Mouse (Mus musculus): ENCODE measurements at regions not wholly inside any gene's neighbourhood (a gene's known extent, or its start where the extent isn't known, plus 50 kb on each side); places are given as distances from the start of the nearest gene placed in this dataset.
A peak's percentile ranks its signal among the peaks of the same experiment; 100 is the strongest.

DNA sequence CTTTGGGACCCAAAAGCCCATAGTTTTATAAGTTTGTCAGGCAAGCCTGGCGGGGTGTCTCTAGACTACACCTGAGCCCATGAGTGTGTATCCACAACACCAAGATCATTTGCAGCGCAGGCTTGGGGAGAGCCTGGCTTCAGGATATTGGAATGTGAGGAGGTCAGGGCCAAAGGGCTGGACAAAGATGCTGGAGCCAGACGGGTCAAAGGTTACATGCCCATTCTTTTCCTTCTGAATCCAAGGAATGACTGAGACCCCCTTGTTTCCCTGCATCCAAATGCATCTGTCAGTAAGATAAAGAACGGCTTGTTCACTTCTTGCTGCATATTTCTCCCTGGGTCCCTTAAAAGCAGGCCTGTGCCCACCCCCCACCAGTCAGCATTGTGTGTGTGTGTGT lies 160.9 kb upstream of the Lmo4 start:
- H3K36me3 ChIP-seq (ENCODE audit: control insufficient read depth, insufficient read depth, low read length): no peaks in the 10 kb centered on the region
- no peak overlapping the region for H3K9ac ChIP-seq (replicated peaks; ENCODE audit: low read length)
- no peak overlapping the region for H3K4me3 ChIP-seq (replicated peaks; ENCODE audit: low read depth, low read length)
- DNase-seq (no peak), ATAC-seq (ENCODE audit: low FRiP score, low TSS enrichment) (no peak)
- H3K27me3 ChIP-seq (ENCODE audit: control insufficient read depth, insufficient read depth, low read length): no peaks in the 10 kb centered on the region; the same call in 1 of the 2 replicates
- H3K27ac ChIP-seq (replicated peaks; ENCODE audit: low read depth, low read length): no peak overlapping the region
- 55% methylated on average over 4 of the region's 4 CpGs for whole genome bisulfite sequencing
- H3K4me2 ChIP-seq (ENCODE audit: low read length): no peak overlapping the region
- no peaks in the 10 kb centered on the region for H3K9me3 ChIP-seq (ENCODE audit: control insufficient read depth, low read length)
- H3K4me1 ChIP-seq (ENCODE audit: control insufficient read depth, insufficient read depth, low read length): peaks cover 5% of the 10 kb centered on the region; the same call in 1 of the 2 replicates

DNA sequence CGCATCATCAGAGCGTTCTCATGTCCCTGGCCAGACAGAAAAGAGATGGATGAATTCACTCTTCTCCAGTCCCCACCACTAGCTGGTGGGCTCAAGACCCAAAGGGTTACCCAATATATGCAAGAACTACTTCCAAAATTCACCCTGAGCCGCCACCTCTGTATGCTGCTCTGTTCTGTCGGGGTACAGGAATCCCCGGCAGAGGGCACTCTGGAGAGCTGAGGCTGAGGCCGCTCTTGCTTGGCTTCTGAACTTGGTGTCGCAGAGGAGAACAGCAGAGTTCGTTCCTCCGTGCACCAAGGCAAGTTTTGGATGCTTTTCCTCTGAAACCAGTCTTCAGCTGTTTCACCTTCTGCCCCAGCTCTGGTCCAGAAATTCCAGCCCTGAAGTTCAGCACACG lies 157.5 kb upstream of the Lmo4 start:
- Histone ChIP-seq H3K9ac (replicated peaks; ENCODE audit: low read length) (no peak overlapping the region), H3K36me3 (ENCODE audit: control insufficient read depth, insufficient read depth, low read length) (no peaks in the 10 kb centered on the region), H3K4me1 (ENCODE audit: control insufficient read depth, insufficient read depth, low read length) (peaks cover under 1% of the 10 kb centered on the region; the same call in 1 of the 2 replicates), H3K9me3 (ENCODE audit: control insufficient read depth, low read length) (no peaks in the 10 kb centered on the region; the same call in 1 of the 2 replicates), H3K27ac (replicated peaks; ENCODE audit: low read depth, low read length) (no peak overlapping the region), H3K27me3 (ENCODE audit: control insufficient read depth, insufficient read depth, low read length) (no peaks in the 10 kb centered on the region; the same call in 1 of the 2 replicates), H3K4me3 (replicated peaks; ENCODE audit: low read depth, low read length) (no peak overlapping the region), H3K4me2 (ENCODE audit: low read length) (no peak overlapping the region)
- 60% methylated on average over 10 of the region's 10 CpGs for WGBS
- ATAC-seq (ENCODE audit: low FRiP score, low TSS enrichment): no peak
- DNase-seq: no peak

DNA sequence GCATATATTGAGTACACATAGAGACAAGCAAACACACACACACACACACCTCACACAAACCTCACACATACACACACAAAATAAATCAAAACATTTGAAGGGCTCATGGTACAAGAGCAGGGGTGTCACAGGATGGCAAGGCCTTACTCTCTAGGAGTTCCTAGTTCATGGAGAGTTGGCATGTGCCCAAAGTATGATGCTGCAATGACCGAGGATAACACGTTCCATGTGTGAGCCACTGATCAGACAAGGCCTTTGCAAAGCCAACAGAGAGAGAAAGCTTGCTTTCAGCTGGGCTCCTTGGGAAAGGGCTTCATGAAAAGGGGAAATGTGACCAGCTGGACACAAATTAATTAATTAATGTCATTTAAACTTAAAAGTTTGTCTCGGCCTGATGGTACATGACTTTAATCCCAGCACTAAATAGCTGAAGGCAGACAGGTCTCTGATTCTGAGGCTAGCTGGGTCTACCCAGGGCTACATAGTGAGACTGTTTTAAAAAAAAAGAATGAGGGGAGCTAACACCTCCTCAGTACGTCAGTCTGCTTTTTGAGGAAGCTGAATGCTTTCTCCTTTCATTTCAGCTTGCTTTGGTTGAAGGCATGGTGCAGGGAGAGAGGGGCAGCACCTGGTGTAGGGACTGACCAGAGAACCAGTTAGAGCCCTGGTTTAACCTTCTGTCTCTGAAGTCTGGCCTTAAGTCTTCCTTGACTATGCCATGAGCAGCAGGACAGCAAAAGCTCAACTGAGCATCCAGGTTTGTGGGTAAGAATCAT lies 156.4 kb upstream of the Lmo4 start:
- Histone ChIP-seq H3K36me3 (ENCODE audit: control insufficient read depth, insufficient read depth, low read length) (no peaks in the 10 kb centered on the region), H3K9ac (replicated peaks; ENCODE audit: low read length) (no peak overlapping the region), H3K27me3 (ENCODE audit: control insufficient read depth, insufficient read depth, low read length) (no peaks in the 10 kb centered on the region; the same call in 1 of the 2 replicates), H3K9me3 (ENCODE audit: control insufficient read depth, low read length) (no peaks in the 10 kb centered on the region; the same call in 1 of the 2 replicates), H3K4me2 (ENCODE audit: low read length) (no peak overlapping the region), H3K27ac (replicated peaks; ENCODE audit: low read depth, low read length) (no peak overlapping the region), H3K4me3 (replicated peaks; ENCODE audit: low read depth, low read length) (no peak overlapping the region), H3K4me1 (ENCODE audit: control insufficient read depth, insufficient read depth, low read length) (peaks cover 3% of the 10 kb centered on the region; the same call in 1 of the 2 replicates)
- 88% methylated on average over 4 of the region's 4 CpGs for WGBS
- no peak for ATAC-seq (ENCODE audit: low FRiP score, low TSS enrichment)
- DNase-seq: no peak

DNA sequence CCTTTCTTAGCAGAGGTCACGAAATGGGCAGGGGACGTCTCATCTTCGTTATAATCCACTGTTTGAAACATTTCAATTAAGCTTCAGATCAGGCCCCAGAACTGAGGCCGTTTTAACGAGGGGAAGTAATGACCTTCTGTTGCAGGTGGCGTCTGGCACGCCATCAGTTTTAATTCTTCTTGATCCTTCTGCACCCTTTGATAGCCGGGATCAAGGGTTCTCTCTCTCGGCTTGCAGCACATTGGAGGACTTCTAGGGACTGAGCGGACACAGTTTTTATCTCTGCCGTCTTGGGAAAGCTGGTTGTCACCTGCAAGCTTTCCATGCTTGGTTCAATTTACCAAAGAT lies 151.9 kb upstream of the Lmo4 start:
- no peak; the same call in 1 of the 2 replicates for ATAC-seq (ENCODE audit: low FRiP score, low TSS enrichment)
- peaks cover 4% of the 10 kb centered on the region; the same call in 1 of the 2 replicates for H3K4me1 ChIP-seq (ENCODE audit: control insufficient read depth, insufficient read depth, low read length)
- H3K27me3 ChIP-seq (ENCODE audit: control insufficient read depth, insufficient read depth, low read length): no peaks in the 10 kb centered on the region
- no peak overlapping the region for H3K4me3 ChIP-seq (replicated peaks; ENCODE audit: low read depth, low read length)
- no peaks in the 10 kb centered on the region; the same call in 1 of the 2 replicates for H3K9me3 ChIP-seq (ENCODE audit: control insufficient read depth, low read length)
- no peak overlapping the region for H3K9ac ChIP-seq (replicated peaks; ENCODE audit: low read length)
- H3K36me3 ChIP-seq (ENCODE audit: control insufficient read depth, insufficient read depth, low read length): no peaks in the 10 kb centered on the region
- H3K4me2 ChIP-seq (ENCODE audit: low read length): no peak overlapping the region
- DNase-seq: peak; percentile 30
- WGBS: 43% methylated on average over 11 of the region's 11 CpGs
- no peak overlapping the region for H3K27ac ChIP-seq (replicated peaks; ENCODE audit: low read depth, low read length)

DNA sequence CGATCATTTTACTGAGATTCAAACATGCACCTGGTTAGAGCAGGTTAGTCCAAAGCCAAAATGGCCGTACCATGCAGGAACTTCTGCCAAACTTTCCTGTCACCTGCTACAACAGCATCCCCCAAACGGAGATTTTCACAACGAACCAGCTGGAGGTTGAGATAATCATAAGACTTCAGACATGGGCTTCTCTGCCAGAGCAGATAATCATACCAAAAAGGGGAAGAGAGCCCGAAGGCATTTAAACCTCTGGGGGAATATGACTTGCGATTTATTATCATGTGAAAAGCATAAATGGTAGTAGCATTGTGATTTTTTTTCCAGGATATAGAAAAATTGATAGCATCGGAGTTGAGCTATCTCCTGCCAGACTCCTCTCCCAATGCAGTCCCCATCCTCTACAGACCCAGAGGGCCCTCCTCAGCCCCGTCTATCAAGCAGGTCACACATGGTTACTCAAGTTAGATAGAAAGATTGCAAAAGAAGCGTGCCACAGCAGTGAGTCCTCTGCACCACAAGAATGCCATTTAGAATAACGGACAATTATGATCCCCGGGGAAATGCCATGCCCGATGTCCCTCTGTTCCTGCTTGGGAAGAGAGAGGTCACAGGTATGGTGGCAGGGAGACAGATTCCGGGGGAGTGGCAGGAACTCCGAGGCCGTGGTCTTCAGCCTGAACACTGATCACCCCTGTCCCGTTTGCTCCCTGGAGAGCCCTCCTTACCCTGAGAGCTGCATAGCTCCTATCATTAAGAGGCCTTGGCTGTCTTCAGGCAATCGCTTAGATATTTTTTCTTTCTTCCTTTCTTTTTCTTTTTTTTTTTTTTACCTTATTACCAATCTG lies 151.3 kb upstream of the Lmo4 start:
- peaks cover 4% of the 10 kb centered on the region; the same call in 1 of the 2 replicates for H3K4me1 ChIP-seq (ENCODE audit: control insufficient read depth, insufficient read depth, low read length)
- H3K36me3 ChIP-seq (ENCODE audit: control insufficient read depth, insufficient read depth, low read length): no peaks in the 10 kb centered on the region
- no peaks in the 10 kb centered on the region; the same call in 1 of the 2 replicates for H3K9me3 ChIP-seq (ENCODE audit: control insufficient read depth, low read length)
- H3K9ac ChIP-seq (replicated peaks; ENCODE audit: low read length): no peak overlapping the region
- H3K27ac ChIP-seq (replicated peaks; ENCODE audit: low read depth, low read length): no peak overlapping the region
- DNase-seq (peak; percentile 52), ATAC-seq (ENCODE audit: low FRiP score, low TSS enrichment) (no peak; the same call in 1 of the 2 replicates)
- no peaks in the 10 kb centered on the region for H3K27me3 ChIP-seq (ENCODE audit: control insufficient read depth, insufficient read depth, low read length)
- H3K4me2 ChIP-seq (ENCODE audit: low read length): no peak overlapping the region
- 62% methylated on average over 17 of the region's 17 CpGs for WGBS
- no peak overlapping the region for H3K4me3 ChIP-seq (replicated peaks; ENCODE audit: low read depth, low read length)

DNA sequence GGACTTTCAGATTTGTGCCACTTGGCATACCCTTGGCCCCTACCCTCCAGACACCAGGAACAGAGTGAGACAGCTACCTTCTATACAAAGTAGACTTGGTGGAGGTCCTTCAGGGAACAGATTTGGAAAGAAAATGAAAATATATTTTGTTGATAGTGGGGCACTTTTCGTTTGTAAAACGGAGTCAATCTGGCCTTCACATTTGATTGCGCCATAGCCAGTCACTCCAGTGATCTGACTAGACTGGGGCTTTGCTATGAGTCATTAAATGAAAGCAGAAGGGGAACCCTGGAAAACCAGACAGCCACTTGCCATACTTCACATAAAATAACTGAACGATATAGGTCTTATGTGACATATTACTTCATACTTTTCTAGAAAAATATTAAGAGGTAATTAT lies 147.5 kb upstream of the Lmo4 start:
- no peaks in the 10 kb centered on the region for H3K36me3 ChIP-seq (ENCODE audit: control insufficient read depth, insufficient read depth, low read length)
- H3K9ac ChIP-seq (replicated peaks; ENCODE audit: low read length): no peak overlapping the region
- no peak overlapping the region for H3K4me3 ChIP-seq (replicated peaks; ENCODE audit: low read depth, low read length)
- DNase-seq (no peak), ATAC-seq (ENCODE audit: low FRiP score, low TSS enrichment) (no peak)
- H3K4me2 ChIP-seq (ENCODE audit: low read length): no peak overlapping the region
- 96% methylated on average over 4 of the region's 4 CpGs for WGBS
- H3K4me1 ChIP-seq (ENCODE audit: control insufficient read depth, insufficient read depth, low read length): peaks cover 4% of the 10 kb centered on the region; the same call in 1 of the 2 replicates
- H3K9me3 ChIP-seq (ENCODE audit: control insufficient read depth, low read length): no peaks in the 10 kb centered on the region
- H3K27me3 ChIP-seq (ENCODE audit: control insufficient read depth, insufficient read depth, low read length): no peaks in the 10 kb centered on the region
- H3K27ac ChIP-seq (replicated peaks; ENCODE audit: low read depth, low read length): no peak overlapping the region

DNA sequence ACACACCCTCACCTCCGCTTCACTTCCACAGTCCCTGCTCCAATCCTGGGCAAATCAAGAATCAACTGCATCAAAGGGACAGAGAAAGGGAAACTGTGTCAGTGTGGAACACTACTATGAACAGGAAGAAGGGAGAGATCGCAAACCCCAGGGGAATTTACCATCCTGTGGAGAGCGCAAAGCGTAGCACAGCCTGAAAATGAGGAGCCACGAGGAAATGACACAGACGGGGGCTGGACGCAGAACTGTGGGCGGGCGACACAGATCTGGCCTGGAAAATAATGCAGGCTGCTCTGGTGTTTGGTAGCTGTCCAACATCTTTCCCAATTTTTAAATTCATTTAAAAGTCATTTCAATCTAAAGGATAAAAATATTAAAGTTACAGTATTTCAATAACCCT lies 143.4 kb upstream of the Lmo4 start:
- no peak overlapping the region for H3K9ac ChIP-seq (replicated peaks; ENCODE audit: low read length)

DNA sequence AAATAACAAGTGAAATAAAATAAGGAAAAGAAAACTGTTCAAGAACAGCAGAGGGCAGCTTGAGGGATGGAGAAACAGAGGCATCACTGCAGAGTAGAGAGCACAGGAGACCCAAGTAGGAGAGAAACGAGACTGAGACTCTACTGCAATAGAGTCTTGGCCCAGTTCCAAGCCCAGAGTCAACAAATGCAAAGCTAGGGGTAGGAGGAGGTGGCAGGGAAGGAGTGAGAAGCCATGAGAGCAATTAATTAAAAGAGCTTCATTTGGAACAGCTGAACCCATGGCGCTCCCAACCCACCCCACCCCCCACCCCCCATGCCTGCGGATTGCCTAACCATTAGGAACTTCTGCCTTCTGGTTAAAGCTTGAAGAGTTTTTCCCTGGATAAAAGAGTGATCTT lies 130.2 kb upstream of the Lmo4 start:
- Histone ChIP-seq H3K9ac (replicated peaks; ENCODE audit: low read length) (no peak overlapping the region), H3K4me1 (ENCODE audit: control insufficient read depth, insufficient read depth, low read length) (0 out of 2 replicates have a peak, but pooled peaks cover 5% of the 10 kb centered on the region), H3K27me3 (ENCODE audit: control insufficient read depth, insufficient read depth, low read length) (no peaks in the 10 kb centered on the region), H3K36me3 (ENCODE audit: control insufficient read depth, insufficient read depth, low read length) (no peaks in the 10 kb centered on the region), H3K9me3 (ENCODE audit: control insufficient read depth, low read length) (no peaks in the 10 kb centered on the region), H3K4me2 (ENCODE audit: low read length) (no peak overlapping the region), H3K4me3 (replicated peaks; ENCODE audit: low read depth, low read length) (no peak overlapping the region), H3K27ac (replicated peaks; ENCODE audit: low read depth, low read length) (no peak overlapping the region)
- DNase-seq: peak; percentile 31
- no peak for ATAC-seq (ENCODE audit: low FRiP score, low TSS enrichment)
- 70% methylated on average over 3 of the region's 3 CpGs for WGBS

More for the DNA sequence above, 143.4 kb upstream of the Lmo4 start:
- Histone ChIP-seq H3K27ac (replicated peaks; ENCODE audit: low read depth, low read length) (no peak overlapping the region), H3K4me3 (replicated peaks; ENCODE audit: low read depth, low read length) (no peak overlapping the region), H3K4me1 (ENCODE audit: control insufficient read depth, insufficient read depth, low read length) (no peaks in the 10 kb centered on the region), H3K27me3 (ENCODE audit: control insufficient read depth, insufficient read depth, low read length) (no peaks in the 10 kb centered on the region), H3K36me3 (ENCODE audit: control insufficient read depth, insufficient read depth, low read length) (no peaks in the 10 kb centered on the region), H3K4me2 (ENCODE audit: low read length) (no peak overlapping the region), H3K9me3 (ENCODE audit: control insufficient read depth, low read length) (no peaks in the 10 kb centered on the region)
- DNase-seq: no peak
- 76% methylated on average over 9 of the region's 9 CpGs for WGBS
- peak; percentile 40; the same call in 1 of the 2 replicates for ATAC-seq (ENCODE audit: low FRiP score, low TSS enrichment)

Data from midbrain, embryonic 14.5 days (tissue).